Mouse (Mus musculus): ENCODE measurements at regions not wholly inside any gene's neighbourhood (a gene's known extent, or its start where the extent isn't known, plus 50 kb on each side); places are given as distances from the start of the nearest gene placed in this dataset.

GRCm38 (mm10) chr2:94248948-94249347, 91.2 kb upstream of the Hsd17b12 start:
- no peak for DNase-seq (ENCODE audit: low spot score in 2 of 2)
- intact Hi-C loops (cut with DNase I): loop anchor here (5.0 kb wide), 2 partner anchors 112 to 212 kb away; no protein-coding TSS in a partner anchor

GRCm38 (mm10) chr2:94246851-94247471, 89.2 kb upstream of the Hsd17b12 start:
- peak; percentile 80 to 93 for DNase-seq (ENCODE audit: low spot score in 2 of 2)
- intact Hi-C loops (cut with DNase I): loop anchor here (2.0 to 5.0 kb wide), 3 partner anchors 26 to 210 kb away; no protein-coding TSS in a partner anchor

- peak in 1 of 2 experiments; percentile 63 for DNase-seq (ENCODE audit: low spot score in 2 of 2)
- intact Hi-C loops (cut with DNase I): loop anchor here (2.0 to 5.0 kb wide), 3 partner anchors 27 to 209 kb away; no protein-coding TSS in a partner anchor
Measured at GRCm38 (mm10) chr2:94246180-94246611, 88.4 kb upstream of the Hsd17b12 start.

- peak; percentile 83 to 95 for DNase-seq (ENCODE audit: low spot score in 2 of 2)
- intact Hi-C loops (cut with DNase I): loop anchor here (2.0 to 5.0 kb wide), 4 partner anchors 19 to 208 kb away; no protein-coding TSS in a partner anchor
Measured at GRCm38 (mm10) chr2:94245305-94245959, 87.7 kb upstream of the Hsd17b12 start.

- peak in 1 of 2 experiments; percentile 64 for DNase-seq (ENCODE audit: low spot score in 2 of 2)
- intact Hi-C loops (cut with DNase I): loop anchor here (2.0 kb wide), 2 partner anchors 21 to 191 kb away; no protein-coding TSS in a partner anchor
Measured at GRCm38 (mm10) chr2:94244140-94244539, 86.4 kb upstream of the Hsd17b12 start.

- intact Hi-C loops (cut with DNase I): loop anchor here (2.0 kb wide), 1 partner anchor 120 kb away; no protein-coding TSS in a partner anchor
- DNase-seq (ENCODE audit: low spot score in 2 of 2): peak in 1 of 2 experiments; percentile 88
Measured at GRCm38 (mm10) chr2:94243053-94243916, 85.5 kb upstream of the Hsd17b12 start.

- intact Hi-C loops (cut with DNase I): loop anchor here (1.0 to 2.0 kb wide), 2 partner anchors 57 to 120 kb away; no protein-coding TSS in a partner anchor
- no peak for DNase-seq (ENCODE audit: low spot score in 2 of 2)
Measured at GRCm38 (mm10) chr2:94242406-94243052, 84.8 kb upstream of the Hsd17b12 start.

GRCm38 (mm10) chr2:94242051-94242397, 84.3 kb upstream of the Hsd17b12 start:
- intact Hi-C loops (cut with DNase I): loop anchor here (1.0 to 2.0 kb wide), 2 partner anchors 57 to 119 kb away; no protein-coding TSS in a partner anchor
- DNase-seq (ENCODE audit: low spot score in 2 of 2): no peak

GRCm38 (mm10) chr2:94241301-94242050, 83.7 kb upstream of the Hsd17b12 start:
- DNase-seq (ENCODE audit: low spot score in 2 of 2): peak; percentile 79 to 89
- intact Hi-C loops (cut with DNase I): loop anchor here (1.0 to 2.0 kb wide), 2 partner anchors 56 to 119 kb away; no protein-coding TSS in a partner anchor

GRCm38 (mm10) chr2:94240411-94240810, 82.6 kb upstream of the Hsd17b12 start:
- intact Hi-C loops (cut with DNase I): no loop called here
- DNase-seq (ENCODE audit: low spot score in 2 of 2): peak in 1 of 2 experiments; percentile 26

- no peak for DNase-seq (ENCODE audit: low spot score in 2 of 2)
- intact Hi-C loops (cut with DNase I): no loop called here
Measured at GRCm38 (mm10) chr2:94239573-94239972, 81.8 kb upstream of the Hsd17b12 start.

GRCm38 (mm10) chr2:94236479-94236878, 78.7 kb upstream of the Hsd17b12 start:
- DNase-seq (ENCODE audit: low spot score in 2 of 2): no peak
- intact Hi-C loops (cut with DNase I): no loop called here

- DNase-seq (ENCODE audit: low spot score in 2 of 2): no peak
- intact Hi-C loops (cut with DNase I): no loop called here
Measured at GRCm38 (mm10) chr2:94233597-94233996, 75.8 kb upstream of the Hsd17b12 start.

GRCm38 (mm10) chr2:94219421-94219820, 61.7 kb upstream of the Hsd17b12 start:
- DNase-seq (ENCODE audit: low spot score in 2 of 2): peak in 1 of 2 experiments; percentile 67
- intact Hi-C loops (cut with DNase I): loop anchor here (1.0 kb wide), 1 partner anchor 34 kb away; no protein-coding TSS in a partner anchor

GRCm38 (mm10) chr2:94217481-94217880, 59.7 kb upstream of the Hsd17b12 start:
- intact Hi-C loops (cut with DNase I): no loop called here
- no peak for DNase-seq (ENCODE audit: low spot score in 2 of 2)

- intact Hi-C loops (cut with DNase I): no loop called here
- DNase-seq (ENCODE audit: low spot score in 2 of 2): no peak
Measured at GRCm38 (mm10) chr2:94215455-94215854, 57.7 kb upstream of the Hsd17b12 start.
